Mouse (Mus musculus): ENCODE results near the gene Mpv17l2.
A peak's percentile ranks its signal among the peaks of the same experiment; 100 is the strongest.

The Mpv17l2 gene

DNA sequence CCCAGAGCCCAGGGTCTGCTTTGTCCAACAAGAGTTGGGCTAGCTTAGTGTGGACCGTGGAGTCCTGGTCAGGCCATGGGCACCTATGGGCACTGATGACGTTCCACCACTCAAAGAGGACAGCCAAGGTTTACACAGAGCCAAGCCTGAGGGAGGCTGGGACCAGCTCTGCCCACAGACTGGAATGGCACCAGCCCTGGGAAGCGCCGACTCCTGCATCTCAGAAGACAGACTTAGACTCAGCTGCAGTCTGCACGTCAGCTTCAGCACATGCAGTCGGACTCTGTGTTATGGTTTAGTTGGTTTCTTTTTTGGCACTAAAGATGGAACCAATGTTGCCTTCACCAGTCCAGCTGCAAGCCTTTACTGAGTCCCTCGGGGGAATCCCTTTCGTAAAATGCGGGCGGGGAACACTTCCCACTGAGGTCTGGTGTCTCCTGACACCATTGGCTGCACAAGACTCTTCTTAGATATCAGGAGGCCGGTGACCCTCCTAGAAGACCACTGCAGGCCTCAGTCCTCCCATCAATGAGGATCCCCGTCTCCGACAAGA is 10.5 kb downstream of the Mpv17l2 start:
- DNase-seq (ENCODE audit: low read depth): no peak

- DNase-seq (ENCODE audit: low read depth): no peak
Measured at GRCm38 (mm10) chr8:70749097-70749674, 11.6 kb downstream of the Mpv17l2 start.

DNA sequence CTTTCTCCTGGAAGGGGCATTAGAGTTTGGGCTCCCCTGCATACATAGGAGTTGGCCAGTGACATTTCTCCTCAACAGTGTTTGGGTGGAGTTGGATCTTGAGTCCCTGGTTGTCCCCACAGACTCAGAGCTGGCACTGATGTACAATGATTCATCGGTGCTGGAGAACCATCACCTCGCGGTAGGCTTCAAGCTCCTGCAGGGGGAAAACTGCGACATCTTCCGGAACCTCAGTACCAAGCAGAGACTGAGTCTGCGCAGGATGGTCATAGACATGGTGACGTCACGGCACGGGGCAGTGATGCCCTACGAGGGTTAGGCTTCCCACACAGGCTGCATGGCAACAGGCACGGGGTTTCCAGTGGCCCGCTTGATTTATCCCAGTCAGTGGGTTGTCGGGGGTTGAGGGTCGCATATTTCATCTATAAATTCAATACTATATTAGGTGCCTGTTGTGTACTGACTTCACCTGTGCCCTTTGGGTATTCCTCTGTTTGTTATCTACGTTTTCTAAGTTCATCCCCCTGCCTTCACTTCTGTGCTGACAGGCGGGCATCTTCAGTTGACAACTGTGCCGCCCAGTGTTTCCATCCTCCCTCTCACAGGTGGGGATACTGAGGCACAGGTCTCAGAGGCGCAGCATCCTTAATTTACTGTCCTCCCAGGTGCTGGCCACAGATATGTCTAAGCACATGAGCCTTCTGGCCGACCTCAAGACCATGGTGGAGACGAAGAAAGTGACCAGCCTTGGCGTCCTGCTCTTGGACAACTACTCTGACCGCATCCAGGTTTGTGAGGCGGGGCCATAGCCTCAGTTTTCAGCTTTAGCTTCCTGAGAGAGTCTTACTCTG is 12.3 kb downstream of the Mpv17l2 start:
- DNase-seq (ENCODE audit: low read depth): no peak

- DNase-seq (ENCODE audit: low read depth): no peak
Measured at GRCm38 (mm10) chr8:70747211-70747890, 13.4 kb downstream of the Mpv17l2 start.

DNA sequence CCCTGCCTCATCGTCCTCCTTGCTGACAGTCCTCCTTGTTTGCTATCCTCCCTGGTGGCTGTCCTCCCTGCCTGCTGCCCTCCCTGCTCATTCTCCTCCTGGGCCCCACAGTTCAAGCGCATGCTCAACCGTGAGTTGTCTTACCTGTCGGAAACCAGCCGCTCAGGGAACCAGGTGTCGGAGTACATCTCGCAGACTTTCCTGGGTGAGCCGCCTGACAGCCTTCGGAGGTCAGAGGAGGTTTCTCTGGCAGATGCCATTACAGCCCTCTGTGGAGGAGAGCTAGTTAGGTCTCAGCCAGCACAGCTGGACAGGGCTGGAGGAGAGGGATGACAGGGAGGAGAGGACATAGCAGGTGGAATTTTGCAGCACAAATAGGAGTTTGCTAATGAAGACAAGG is 14.1 kb downstream of the Mpv17l2 start:
- DNase-seq (ENCODE audit: low read depth): no peak

DNA sequence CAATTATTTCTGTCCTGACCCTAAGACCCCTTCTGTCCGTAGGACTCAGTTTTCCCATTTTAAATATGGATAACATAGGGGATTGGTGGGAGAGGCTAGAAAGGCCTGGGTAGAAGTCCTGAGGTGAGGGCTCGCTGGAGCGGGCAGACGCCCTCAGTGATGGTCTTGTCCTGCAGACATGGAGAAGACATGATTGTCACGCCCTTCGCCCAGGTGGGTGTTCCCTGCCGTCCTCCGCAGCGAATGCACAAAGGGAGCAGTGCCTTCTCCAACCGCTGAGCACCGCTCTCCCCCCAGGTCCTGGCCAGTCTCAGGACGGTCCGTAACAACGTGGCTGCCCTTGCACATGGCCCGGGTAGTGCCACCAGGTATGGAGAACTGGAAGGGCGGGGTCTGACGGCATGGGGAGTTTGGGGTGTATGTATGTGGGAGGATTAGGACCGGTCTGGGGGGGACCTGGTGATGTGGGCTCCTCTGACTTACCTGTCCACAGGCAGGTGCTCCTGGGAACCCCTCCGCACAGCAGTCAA is 15.0 kb downstream of the Mpv17l2 start:
- no peak for DNase-seq (ENCODE audit: low read depth)

- DNase-seq (ENCODE audit: low read depth): no peak
Measured at GRCm38 (mm10) chr8:70744806-70745205, 15.9 kb downstream of the Mpv17l2 start.

DNA sequence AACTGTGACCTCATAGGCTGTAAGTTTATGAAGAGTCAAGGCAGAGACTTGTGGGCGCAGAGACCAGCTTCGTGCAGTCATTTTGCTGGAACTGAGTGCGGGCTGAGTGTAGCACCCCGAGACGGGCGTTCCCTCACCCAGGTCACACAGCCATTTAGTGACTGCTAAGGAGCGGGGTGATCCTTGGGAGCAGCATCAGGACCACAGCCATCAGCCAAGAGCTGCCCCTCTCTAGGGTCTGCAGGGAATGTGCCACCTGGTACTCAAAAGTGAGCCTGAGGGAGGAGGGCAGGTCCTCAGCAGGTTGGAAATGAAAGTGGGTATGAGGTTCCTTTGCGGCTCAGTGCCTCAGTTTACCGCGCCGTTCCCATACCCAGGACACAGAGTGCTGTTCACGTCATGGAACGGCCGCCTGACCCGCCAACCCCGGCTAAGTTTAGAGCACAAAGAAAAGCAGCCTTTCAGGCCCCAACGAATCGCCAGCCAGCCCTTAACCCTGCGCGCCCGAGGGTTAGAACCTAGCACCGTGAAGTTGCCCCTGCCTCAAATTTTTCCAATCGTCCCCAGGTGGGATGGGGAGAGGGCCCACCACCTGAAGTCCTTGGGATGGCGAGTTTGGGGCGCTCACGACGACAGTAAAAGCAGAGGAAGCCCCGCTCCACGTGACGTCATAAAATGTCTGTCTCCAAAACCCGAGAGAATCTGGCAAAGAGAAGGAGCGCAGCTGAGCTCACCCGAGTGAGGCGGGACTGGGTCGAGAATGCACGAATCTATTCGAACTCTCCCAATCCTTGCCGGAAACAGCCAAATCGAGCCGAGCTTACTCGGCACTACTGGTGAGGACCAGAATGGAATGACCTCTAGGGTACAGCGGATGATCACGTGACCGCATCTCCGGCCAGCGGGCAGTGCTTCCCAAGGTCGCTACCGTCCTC is 16.8 kb downstream of the Mpv17l2 start:
- DNase-seq (ENCODE audit: low read depth): no peak

DNA sequence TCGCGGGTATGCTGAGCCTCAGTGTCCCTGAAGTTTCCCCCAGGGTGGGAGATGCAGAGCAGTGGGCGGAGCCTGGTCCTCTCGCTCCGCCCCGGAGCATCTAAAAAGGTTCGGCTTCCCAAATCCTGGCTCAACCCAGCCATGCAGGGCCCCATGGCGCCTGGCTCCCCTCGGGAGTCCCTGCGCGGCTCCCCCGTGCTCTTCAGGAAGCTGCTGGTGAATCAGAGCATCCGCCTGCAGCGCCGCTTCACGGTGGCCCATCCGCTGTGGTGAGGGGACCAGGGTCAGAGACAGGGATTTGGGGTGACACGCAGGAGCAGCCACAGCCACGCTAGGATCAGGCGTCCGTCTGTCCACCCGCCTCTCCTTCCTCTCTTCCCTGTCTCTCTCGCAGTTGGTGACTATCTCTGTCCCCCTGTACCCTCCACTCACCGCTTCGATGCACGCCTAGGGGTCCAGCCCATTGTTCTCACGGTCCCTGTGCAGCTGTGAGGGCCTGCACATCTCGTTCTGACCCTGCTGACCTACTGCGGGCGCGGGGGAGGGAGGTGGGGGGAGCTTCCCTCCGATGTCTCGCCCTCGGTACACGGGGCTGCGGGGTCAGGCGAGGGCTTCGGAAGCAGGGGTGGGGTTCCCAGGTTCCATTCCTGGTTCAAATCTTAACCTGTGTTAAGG is 17.6 kb downstream of the Mpv17l2 start:
- DNase-seq (ENCODE audit: low read depth): no peak

- no peak for DNase-seq (ENCODE audit: low read depth)
Measured at GRCm38 (mm10) chr8:70742176-70742575, 18.6 kb downstream of the Mpv17l2 start.

DNA sequence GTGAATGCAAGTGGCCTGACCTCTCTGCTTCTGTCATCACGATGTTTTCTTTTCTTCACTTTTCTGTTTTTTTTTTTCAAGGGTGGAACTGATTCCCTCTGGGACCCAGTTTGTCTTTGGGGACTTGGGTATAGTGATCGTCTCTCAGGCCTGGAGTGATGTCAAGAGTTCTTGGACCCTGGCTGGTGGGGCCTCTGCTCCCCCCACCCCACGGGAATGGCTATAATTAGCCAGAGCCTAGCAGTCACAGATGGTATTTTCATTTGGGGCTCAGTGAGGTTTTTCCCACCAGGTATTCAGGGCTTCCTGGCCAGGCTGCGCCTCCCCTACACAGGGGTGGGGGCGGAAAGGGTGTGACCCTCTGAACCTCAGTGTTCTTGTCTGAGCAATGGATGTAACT is 19.1 kb downstream of the Mpv17l2 start:
- no peak for DNase-seq (ENCODE audit: low read depth)

GRCm38 (mm10) chr8:70738211-70738610 is 22.5 kb downstream of the Mpv17l2 start:
- no peak for DNase-seq (ENCODE audit: low read depth)

GRCm38 (mm10) chr8:70737705-70738104 is 23.0 kb downstream of the Mpv17l2 start:
- no peak for DNase-seq (ENCODE audit: low read depth)

GRCm38 (mm10) chr8:70730956-70731355 is 29.8 kb downstream of the Mpv17l2 start:
- DNase-seq (ENCODE audit: low read depth): no peak

GRCm38 (mm10) chr8:70729808-70730475 is 30.8 kb downstream of the Mpv17l2 start:
- DNase-seq (ENCODE audit: low read depth): no peak

GRCm38 (mm10) chr8:70726721-70727120 is 34.0 kb downstream of the Mpv17l2 start:
- DNase-seq (ENCODE audit: low read depth): no peak

DNA sequence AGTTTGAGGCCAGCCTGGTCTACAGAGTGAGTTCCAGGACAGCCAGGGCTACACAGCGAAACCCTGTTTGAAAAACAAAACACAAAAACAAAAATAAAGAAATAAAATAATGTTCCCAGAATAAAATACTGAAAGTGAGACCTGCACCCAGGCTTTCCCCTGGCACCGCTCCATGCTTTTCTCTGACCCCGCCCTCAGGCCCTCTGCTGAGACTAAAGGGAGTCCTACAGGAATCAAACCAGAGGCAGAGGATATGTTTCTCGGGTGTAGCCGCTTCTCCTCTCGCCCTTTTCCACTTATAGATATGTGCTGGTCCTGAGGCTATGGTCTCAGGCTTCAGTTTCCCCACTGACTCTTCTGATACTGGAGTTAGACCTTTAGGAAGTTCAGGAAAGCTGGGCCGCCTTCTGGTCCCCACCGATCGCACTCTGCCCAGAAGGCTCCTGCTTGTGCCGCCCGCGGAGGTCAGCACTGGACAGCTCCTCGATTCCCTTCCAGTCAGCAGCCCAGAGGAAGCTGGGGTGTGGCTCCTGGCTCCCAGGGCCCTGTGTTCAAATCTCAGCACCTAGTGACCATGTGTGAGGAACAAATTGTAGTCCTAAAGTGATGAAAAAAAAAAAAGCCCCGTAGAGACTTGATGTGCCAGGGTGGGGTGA is 34.8 kb downstream of the Mpv17l2 start:
- peak; percentile 49 for DNase-seq (ENCODE audit: low read depth)

DNA sequence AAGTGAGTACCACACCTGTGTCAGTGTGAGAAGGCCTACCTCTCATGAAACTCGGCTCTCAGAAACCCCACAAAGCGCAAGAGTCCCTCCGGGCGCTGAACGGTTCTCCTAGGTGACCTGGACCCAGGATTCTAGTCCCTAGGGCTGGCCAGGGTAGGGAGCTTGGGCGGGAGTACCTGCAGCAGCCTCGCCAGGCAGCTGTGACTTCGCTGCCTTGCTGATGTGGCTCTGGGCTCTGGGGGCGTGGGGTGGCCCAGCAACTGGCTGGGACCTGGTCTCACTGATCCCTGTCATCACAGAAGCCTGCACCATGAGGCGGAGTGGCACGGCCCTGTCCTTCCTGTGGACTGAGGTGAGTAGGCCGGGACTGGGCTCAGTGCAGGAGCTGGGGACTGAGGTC is 36.5 kb downstream of the Mpv17l2 start:
- no peak for DNase-seq (ENCODE audit: low read depth)

DNA sequence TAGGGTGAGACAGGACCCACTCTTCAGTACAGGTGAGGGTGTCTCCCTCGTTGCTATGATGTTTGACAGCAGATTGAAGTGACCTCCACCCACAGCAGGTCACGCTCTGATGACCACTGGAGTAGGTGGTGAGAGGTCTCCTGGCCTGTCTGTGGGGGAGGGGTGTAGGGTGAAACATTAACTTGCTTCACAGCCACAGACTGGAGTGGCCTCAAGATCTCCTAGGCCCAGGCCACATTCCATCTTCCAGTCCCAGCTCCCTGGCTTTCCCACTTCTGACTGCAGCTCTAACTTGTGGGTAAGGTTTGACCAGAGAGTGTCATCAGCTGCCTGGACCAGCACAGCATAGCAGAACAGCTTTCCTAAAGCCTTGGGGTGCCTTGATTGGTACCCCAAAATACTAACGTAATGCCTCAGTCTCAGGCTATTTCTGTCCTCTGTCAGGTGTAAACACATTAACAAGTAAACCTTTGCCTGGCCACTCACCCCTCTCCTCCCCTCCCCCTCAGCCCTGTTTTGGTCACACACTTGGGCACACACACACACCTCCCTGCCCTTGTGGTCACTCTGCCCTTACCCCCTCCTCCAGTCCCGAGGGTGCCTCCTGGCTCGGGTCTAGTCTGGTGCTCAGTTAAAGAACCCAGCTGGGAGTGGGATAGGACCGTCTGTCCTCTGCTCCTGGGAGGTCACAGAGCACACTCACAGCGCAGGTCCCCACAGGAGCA is 37.1 kb downstream of the Mpv17l2 start, which contains the start of gene Pde4c:
Gene Pde4c, plus strand, starts transcription at position 235 of the 725 bp plus-strand sequence.
- no peak for DNase-seq (ENCODE audit: low read depth)
